Mouse (Mus musculus): Measurements from ENCODE around the gene Sgms1. TPM values are rescaled to one million over a fixed set of nuclear protein-coding genes. Genes with fewer than 3 reads are reported as not detected.
"Not testable (repeated sequence)": the region's sequence is repeated elsewhere in the genome, so short reads cannot be mapped to it uniquely, and the experiment has no call there.

The Sgms1 gene
- polyA plus RNA-seq, 1 experiment from 2014 or later = 45.0 TPM

DNA sequence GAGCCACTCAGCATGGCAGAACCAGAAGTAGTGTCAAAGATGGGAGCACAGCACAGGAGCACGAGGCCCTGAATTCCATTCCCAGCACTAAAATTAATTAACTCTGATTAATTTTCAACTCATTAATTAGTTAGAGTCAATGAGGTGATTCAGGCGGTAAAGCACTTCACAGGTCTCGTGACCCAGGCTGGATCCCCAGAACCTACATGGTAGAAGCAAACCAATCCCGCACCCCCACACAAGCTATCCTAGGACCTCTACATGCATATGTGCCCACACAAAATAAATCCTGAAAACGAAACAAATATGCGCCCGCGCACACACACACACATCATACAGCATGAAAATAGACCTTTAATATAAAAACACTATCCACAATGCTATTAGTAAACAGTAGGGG, 22.2 kb downstream of the Sgms1 start:
- no peaks in the 10 kb centered on the region for H3K36me3 ChIP-seq
- H3K4me2 ChIP-seq = no peak overlapping the region
- H3K4me1 ChIP-seq (replicated peaks) = peaks cover 27% of the 10 kb centered on the region
- 0 out of 2 replicates have a peak, but pooled peaks cover 2% of the 10 kb centered on the region for H3K9me3 ChIP-seq (replicated peaks)
- 91% methylated on average over 8 of the region's 8 CpGs for WGBS
- no peak overlapping the region for H3K4me3 ChIP-seq
- ATAC-seq (ENCODE audit: insufficient number of reproducible peaks, low FRiP score) = no peak
- H3K9ac ChIP-seq = no peak overlapping the region
- no peaks in the 10 kb centered on the region for H3K27me3 ChIP-seq (replicated peaks)
- no peak overlapping the region for H3K27ac ChIP-seq (ENCODE audit: poor library complexity, severe bottlenecking)

DNA sequence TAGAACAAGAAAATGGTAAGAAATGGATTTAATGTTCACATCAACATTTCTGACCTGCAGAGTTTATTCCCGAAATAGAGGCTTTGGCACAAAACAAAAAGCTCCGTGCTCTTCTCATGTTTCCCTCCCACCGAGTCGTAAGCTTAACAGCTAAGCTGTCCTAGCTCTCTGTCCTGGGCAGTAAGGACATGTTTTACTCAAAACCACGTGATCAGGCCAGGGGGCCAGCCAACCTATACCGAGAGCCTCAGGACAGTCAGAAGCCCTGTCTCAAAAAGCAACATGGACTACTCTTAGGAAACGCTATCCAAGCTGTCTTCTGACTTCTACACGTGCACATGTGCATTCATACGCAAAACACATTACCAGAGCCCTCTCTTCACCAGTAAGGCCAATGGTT, 23.1 kb downstream of the Sgms1 start:
- Histone ChIP-seq H3K4me2 (no peak overlapping the region), H3K4me3 (no peak overlapping the region), H3K4me1 (replicated peaks) (peaks cover 31% of the 10 kb centered on the region), H3K36me3 (no peaks in the 10 kb centered on the region), H3K9me3 (replicated peaks) (0 out of 2 replicates have a peak, but pooled peaks cover 2% of the 10 kb centered on the region), H3K9ac (no peak overlapping the region), H3K27ac (ENCODE audit: poor library complexity, severe bottlenecking) (no peak overlapping the region), H3K27me3 (replicated peaks) (no peaks in the 10 kb centered on the region)
- ATAC-seq (ENCODE audit: insufficient number of reproducible peaks, low FRiP score) = no peak
- WGBS = 83% methylated on average over 9 of the region's 9 CpGs

DNA sequence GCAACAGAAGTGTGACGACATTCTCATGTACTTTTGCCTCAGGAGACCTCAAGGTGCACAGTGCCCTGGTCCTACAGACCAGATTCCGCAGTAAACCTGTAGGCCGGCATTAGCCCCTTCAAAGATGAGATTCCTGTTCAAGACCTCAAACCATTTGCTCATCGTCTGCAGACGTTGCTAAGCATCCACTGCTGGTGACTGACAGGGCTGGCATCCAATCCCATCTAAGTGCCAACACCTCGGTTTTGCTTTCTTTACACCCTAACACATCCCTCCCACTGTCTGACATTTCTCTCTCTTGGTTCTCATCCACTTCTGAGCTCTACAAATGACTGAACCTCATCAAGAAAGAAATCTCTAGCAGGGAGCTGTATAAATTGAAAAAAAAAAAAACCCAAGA, 24.4 kb downstream of the Sgms1 start:
- no peak overlapping the region for H3K4me3 ChIP-seq
- H3K4me1 ChIP-seq (replicated peaks) = peaks cover 42% of the 10 kb centered on the region
- H3K27ac ChIP-seq (ENCODE audit: poor library complexity, severe bottlenecking) = no peak overlapping the region
- no peak for ATAC-seq (ENCODE audit: insufficient number of reproducible peaks, low FRiP score)
- H3K9me3 ChIP-seq (replicated peaks) = no peaks in the 10 kb centered on the region
- no peak overlapping the region for H3K4me2 ChIP-seq
- no peaks in the 10 kb centered on the region for H3K36me3 ChIP-seq
- H3K9ac ChIP-seq = no peak overlapping the region
- 81% methylated on average over 6 of the region's 6 CpGs for WGBS
- H3K27me3 ChIP-seq (replicated peaks) = no peaks in the 10 kb centered on the region

DNA sequence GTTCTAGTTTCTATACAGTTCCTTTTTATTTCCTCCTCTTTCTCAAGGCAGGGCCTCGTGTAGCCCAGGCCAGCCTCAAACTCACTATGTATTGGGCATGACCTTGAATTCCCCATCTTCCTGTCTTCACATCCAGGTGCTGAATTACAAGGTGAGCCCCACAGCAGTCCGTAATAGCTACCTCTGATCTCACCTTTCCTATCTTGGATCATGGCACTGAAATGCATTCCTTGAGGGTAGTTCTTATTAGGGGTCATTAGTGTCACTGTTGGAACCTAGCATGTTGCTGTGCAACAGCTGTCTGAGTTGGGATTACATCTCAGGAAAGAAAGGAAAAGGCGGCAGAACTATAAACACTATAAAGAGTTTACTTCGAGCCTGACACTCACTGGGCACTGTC, 25.9 kb downstream of the Sgms1 start:
- Histone ChIP-seq H3K9ac (no peak overlapping the region), H3K9me3 (replicated peaks) (no peaks in the 10 kb centered on the region), H3K27ac (ENCODE audit: poor library complexity, severe bottlenecking) (no peak overlapping the region), H3K4me1 (replicated peaks) (peaks cover 42% of the 10 kb centered on the region), H3K27me3 (replicated peaks) (no peaks in the 10 kb centered on the region), H3K36me3 (no peaks in the 10 kb centered on the region), H3K4me3 (no peak overlapping the region), H3K4me2 (no peak overlapping the region)
- ATAC-seq (ENCODE audit: insufficient number of reproducible peaks, low FRiP score) = no peak
- WGBS = 80% methylated on average over 4 of the region's 4 CpGs

DNA sequence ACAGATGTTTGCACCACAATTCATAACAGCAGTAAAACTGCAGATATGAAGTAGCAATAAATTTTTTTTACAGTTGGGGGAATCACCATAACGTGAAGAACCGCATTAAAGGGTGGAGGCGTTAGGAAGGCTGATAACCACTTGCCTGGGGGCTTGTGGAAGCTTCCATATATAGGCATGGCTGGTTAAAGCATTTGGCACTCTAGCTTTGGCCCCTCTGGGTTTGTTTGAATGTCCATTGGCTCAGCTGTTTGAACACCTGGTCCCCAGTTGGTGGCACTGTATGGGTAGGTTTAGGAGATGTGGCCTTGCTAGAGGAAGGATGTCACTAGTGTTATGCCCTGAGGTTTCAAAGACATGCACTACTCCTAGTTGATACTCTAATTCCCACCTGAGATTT, 27.0 kb downstream of the Sgms1 start:
- ATAC-seq (ENCODE audit: insufficient number of reproducible peaks, low FRiP score) = no peak
- Histone ChIP-seq H3K27me3 (replicated peaks) (no peaks in the 10 kb centered on the region), H3K4me3 (no peak overlapping the region), H3K9me3 (replicated peaks) (no peaks in the 10 kb centered on the region), H3K27ac (ENCODE audit: poor library complexity, severe bottlenecking) (0 out of 2 replicates have a peak overlapping the region, but pooled peaks have one; percentile 13), H3K4me2 (no peak overlapping the region), H3K36me3 (no peaks in the 10 kb centered on the region), H3K4me1 (replicated peaks) (peaks cover 36% of the 10 kb centered on the region), H3K9ac (no peak overlapping the region)
- WGBS = 45% methylated on average over 3 of the region's 3 CpGs

DNA sequence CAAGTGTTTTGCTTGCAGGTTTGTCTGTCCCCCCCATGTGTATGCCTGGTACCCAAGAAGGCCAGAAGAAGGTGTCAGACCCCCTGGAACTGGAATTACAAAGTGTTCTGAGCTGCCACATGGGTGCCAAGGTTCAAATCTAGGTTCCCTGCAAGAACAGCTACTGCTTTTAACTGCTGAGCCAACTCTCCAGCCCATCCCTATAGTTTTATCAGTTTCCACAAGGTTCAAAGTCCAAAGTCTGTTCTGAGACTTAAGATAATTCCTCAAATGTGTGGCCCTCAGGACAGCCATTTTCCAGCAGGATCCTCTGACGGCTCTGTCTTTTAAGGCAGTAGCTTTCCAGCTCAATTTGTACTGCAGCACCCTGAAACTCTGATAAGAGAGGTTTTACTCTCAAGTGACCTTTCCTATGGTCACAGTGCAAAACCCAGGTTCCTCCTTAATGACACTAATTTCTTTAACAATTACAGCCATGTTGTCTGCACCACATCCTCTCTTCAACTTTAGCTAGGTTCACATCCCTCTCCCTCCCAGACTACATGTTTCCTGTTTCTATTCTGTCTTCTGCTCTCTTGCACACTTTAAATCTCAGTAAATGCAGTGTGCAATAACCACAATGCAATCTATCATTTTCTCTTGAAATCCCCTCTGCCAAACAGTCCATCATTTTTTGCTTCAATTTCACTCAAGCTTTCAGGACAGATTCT, 28.4 kb downstream of the Sgms1 start:
- no peak overlapping the region for H3K4me2 ChIP-seq
- 19% methylated on average over 1 of the region's 1 CpGs for WGBS
- H3K27ac ChIP-seq (ENCODE audit: poor library complexity, severe bottlenecking) = no peak overlapping the region
- ATAC-seq (ENCODE audit: insufficient number of reproducible peaks, low FRiP score) = no peak
- no peaks in the 10 kb centered on the region for H3K36me3 ChIP-seq
- peaks cover 37% of the 10 kb centered on the region for H3K4me1 ChIP-seq (replicated peaks)
- no peak overlapping the region for H3K9ac ChIP-seq
- no peaks in the 10 kb centered on the region for H3K9me3 ChIP-seq (replicated peaks)
- no peak overlapping the region for H3K4me3 ChIP-seq
- no peaks in the 10 kb centered on the region for H3K27me3 ChIP-seq (replicated peaks)

DNA sequence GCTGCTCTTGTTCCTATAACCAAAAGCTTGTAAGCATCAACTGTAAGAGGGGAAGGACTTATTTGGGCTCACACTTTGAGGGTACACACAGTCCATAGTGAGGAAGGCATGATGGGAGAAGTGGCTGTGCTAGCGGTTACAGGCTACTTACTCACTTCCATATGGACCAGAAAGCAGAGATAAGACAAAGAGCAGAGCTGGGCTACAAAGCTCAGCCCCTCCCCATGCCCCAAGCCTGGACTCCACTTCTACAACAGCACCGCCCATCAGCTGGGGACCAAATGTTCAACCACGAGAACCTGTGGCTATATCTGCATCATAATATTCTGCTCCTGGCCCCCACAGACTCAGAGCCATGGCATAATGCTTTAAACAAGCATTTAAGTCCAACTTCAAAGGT, 29.0 kb downstream of the Sgms1 start:
- H3K9me3 ChIP-seq (replicated peaks) = no peaks in the 10 kb centered on the region
- H3K27ac ChIP-seq (ENCODE audit: poor library complexity, severe bottlenecking) = no peak overlapping the region
- H3K36me3 ChIP-seq = no peaks in the 10 kb centered on the region
- no peak overlapping the region for H3K4me3 ChIP-seq
- 59% methylated on average over 3 of the region's 3 CpGs for WGBS
- H3K27me3 ChIP-seq (replicated peaks) = no peaks in the 10 kb centered on the region
- H3K4me2 ChIP-seq = no peak overlapping the region
- no peak overlapping the region for H3K9ac ChIP-seq
- no peak for ATAC-seq (ENCODE audit: insufficient number of reproducible peaks, low FRiP score)
- peaks cover 41% of the 10 kb centered on the region for H3K4me1 ChIP-seq (replicated peaks)

DNA sequence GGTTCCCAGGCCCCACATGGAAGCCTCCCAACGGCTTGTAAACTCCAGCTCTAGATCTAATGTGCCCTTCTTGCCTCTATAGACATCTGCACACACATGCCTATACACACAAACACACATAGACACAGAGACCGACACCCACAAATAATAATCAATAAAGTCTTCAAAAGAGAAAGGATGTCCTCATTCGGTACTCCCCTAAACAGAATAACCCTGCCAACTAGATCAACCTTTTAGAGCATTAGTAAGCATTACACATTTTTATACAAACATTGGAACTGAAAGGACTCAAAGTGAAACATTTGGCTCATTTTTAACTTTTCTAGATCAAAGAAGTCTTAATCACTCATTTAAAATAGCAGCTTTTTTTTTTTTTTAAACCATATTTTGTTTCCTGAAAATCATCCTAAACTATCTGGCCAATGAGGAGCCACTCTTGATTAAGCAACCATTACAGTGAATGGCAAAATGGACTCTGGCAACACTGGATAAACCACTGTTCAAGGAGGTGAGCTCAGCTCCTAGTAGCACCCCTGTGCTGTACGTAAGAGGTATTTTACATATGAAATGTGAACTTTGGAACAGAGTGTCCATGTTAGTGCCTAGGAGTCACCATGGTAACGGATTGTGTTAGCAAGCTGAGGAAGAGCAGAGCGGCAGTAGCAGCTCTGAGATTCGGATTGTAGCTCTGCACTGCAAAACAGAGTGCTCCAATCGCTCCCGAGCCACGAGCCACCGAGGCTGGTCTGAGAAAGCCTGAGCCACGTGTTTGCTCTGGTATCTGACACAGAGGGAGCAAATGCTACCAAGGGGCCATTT, 30.6 kb downstream of the Sgms1 start:
- H3K27ac ChIP-seq (ENCODE audit: poor library complexity, severe bottlenecking) = no peak overlapping the region
- ATAC-seq (ENCODE audit: insufficient number of reproducible peaks, low FRiP score) = no peak
- H3K4me3 ChIP-seq = no peak overlapping the region
- H3K36me3 ChIP-seq = no peaks in the 10 kb centered on the region
- H3K4me2 ChIP-seq = no peak overlapping the region
- no peaks in the 10 kb centered on the region for H3K27me3 ChIP-seq (replicated peaks)
- WGBS = 79% methylated on average over 12 of the region's 12 CpGs
- no peaks in the 10 kb centered on the region for H3K9me3 ChIP-seq (replicated peaks)
- H3K4me1 ChIP-seq (replicated peaks) = peaks cover 41% of the 10 kb centered on the region
- H3K9ac ChIP-seq = no peak overlapping the region

DNA sequence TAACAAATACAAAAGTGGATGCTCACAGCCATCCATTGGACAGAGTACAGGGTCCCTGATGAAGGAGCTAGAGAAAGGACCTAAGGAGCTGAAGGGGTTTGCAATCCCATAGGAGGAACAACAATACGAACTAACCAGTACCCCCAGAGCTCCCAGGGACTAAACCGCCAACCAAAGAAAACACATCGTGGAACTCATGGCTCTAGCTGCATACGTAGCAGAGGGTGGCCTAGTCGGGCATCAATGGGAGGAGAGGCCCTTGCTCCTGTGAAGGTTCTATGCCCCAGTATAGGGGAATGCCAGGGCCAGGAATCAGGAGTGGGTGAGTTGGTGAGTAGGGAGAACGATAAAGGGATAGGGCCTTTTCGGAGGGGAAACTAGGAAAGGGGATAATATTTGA, 31.5 kb downstream of the Sgms1 start:
- not testable (repeated sequence) for H3K36me3 ChIP-seq; H3K9me3 ChIP-seq (replicated peaks); H3K4me2 ChIP-seq; ATAC-seq (ENCODE audit: insufficient number of reproducible peaks, low FRiP score); H3K9ac ChIP-seq; H3K27ac ChIP-seq (ENCODE audit: poor library complexity, severe bottlenecking); H3K4me3 ChIP-seq; H3K27me3 ChIP-seq (replicated peaks)
- peaks cover 35% of the 10 kb centered on the region for H3K4me1 ChIP-seq (replicated peaks)
- 95% methylated on average over 7 of the region's 7 CpGs for WGBS

DNA sequence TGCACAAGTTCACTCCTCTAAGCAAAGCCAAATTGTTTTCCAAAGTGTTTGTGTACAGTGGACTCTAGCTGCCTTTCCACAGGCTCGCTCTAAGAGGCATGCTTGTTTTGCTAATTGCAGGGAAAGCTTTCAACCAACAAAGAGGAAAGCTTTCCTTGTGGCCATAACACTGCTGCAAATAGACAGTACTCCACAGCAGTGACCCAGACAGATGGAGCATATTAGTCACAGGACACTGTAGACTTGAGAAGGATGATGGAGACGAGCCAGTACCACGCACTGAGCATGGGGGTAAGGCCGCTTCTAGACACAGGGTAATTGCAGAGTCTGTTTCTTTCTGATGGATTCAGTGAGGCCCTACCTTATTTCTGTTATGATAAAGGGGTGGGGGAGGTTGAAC, 33.3 kb downstream of the Sgms1 start:
- Histone ChIP-seq H3K27me3 (replicated peaks) (no peaks in the 10 kb centered on the region), H3K4me1 (replicated peaks) (peaks cover 18% of the 10 kb centered on the region), H3K36me3 (no peaks in the 10 kb centered on the region), H3K9me3 (replicated peaks) (no peaks in the 10 kb centered on the region), H3K4me3 (no peak overlapping the region), H3K27ac (ENCODE audit: poor library complexity, severe bottlenecking) (no peak overlapping the region), H3K4me2 (no peak overlapping the region), H3K9ac (no peak overlapping the region)
- peak; percentile 51; the same call in 1 of the 2 replicates for ATAC-seq (ENCODE audit: insufficient number of reproducible peaks, low FRiP score)
- 56% methylated on average over 4 of the region's 4 CpGs for WGBS

DNA sequence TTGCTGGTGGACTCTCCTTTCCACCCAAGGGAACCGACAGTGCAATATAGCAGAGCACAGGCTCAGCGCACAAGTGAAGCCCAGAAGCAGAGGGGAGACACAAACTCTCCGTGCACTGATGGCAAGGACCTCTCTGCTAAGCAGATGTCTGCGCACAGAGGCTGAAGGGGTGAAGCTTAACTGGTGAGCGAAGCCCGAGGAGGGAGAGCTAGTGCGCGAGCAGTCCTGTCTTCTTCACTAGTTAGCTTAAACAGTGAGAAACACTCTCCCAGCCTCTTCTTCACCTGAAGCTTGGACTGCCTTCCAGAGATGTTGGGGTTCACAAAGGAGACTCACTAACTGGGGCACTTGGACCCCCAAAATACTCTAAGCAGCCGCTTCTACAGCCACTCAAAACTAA, 36.1 kb downstream of the Sgms1 start:
- H3K4me3 ChIP-seq = no peak overlapping the region
- no peaks in the 10 kb centered on the region for H3K27me3 ChIP-seq (replicated peaks)
- no peak for ATAC-seq (ENCODE audit: insufficient number of reproducible peaks, low FRiP score)
- no peaks in the 10 kb centered on the region for H3K9me3 ChIP-seq (replicated peaks)
- 0 out of 2 replicates have a peak, but pooled peaks cover 2% of the 10 kb centered on the region for H3K36me3 ChIP-seq
- no peak overlapping the region for H3K9ac ChIP-seq
- WGBS = 84% methylated on average over 9 of the region's 9 CpGs
- no peak overlapping the region for H3K27ac ChIP-seq (ENCODE audit: poor library complexity, severe bottlenecking)
- H3K4me1 ChIP-seq (replicated peaks) = peaks cover 26% of the 10 kb centered on the region
- H3K4me2 ChIP-seq = no peak overlapping the region
